Mouse (Mus musculus) mouse trophoblast stem cell (cell line): ENCODE results near the gene Tac2.

Experiments used
- in situ Hi-C, 2 experiments: fragments of 300-500 bp; cut with MseI, MboI; formaldehyde crosslinking; loops; 2 replicates in 1 of 2; 3 replicates in 1 of 2; pipeline ENCODE4 v1.15.1; 2025

Tac2 gene

GRCm38 (mm10) chr10:127721671-127722418 is 2.4 kb upstream of the Tac2 start:
- in situ Hi-C loops = no loop called here

DNA sequence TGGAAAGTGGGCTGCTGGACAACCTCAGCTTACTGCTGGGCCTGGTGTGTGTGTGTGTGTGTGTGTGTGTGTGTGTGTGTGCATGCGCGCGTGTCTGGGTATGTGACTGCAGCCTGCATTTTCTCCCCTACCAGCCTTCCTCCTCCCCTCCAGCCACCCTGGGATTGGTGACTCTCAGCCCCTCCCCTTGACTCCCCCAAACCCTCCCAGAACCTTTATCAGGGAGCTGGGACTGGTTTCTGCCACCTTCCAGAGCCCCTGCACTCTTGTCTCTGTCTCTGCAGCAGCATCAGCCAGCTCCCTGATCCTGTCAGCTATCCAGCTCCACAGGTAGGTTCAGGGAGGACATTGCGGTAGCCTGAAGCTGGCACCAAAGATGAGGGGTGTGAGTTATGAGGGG is 858 bp downstream of the Tac2 start:
- in situ Hi-C loops = loop anchor here in 1 of 2 experiments (5.0 kb wide), 1 partner anchor 33 kb away; no protein-coding TSS in a partner anchor

- in situ Hi-C loops = loop anchor here in 1 of 2 experiments (5.0 kb wide), 1 partner anchor 36 kb away; no protein-coding TSS in a partner anchor
These were observed 4.2 kb downstream of the Tac2 start for GRCm38 (mm10) chr10:127728437-127728836.

DNA sequence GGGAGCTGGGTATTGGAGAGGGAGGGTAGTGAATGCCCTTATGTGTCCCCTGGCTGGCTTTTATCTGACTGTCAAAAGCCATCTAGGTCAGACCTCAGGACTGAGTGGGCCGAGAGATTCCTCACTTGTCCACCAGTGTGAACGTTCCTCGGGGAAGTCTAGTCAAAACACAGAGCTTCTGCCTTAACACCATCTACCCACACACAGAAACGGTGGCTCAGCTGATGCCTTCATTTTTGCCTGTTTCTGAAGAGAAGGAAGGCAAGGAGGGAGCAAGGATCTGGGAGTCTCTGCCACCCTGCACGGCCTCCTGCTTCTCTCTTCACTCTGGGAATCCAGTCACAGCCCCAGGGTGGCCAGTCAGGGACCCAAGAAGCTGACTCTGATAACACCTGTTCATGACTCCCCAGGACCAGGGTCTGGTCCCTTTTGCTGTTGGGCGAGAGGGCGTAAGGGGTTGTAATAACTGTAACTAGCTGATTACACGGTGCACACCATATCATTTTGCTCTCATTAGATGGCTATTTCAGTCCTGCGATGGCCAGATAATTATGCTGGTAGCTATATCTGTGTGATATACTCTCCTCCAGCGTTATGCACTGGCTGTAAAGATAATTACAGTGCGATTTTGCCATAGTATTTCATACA is 6.1 kb downstream of the Tac2 start:
- in situ Hi-C loops = loop anchor here in 1 of 2 experiments (5.0 kb wide), 2 partner anchors 33 to 88 kb away; partner anchors contain the start of gene Stat6

DNA sequence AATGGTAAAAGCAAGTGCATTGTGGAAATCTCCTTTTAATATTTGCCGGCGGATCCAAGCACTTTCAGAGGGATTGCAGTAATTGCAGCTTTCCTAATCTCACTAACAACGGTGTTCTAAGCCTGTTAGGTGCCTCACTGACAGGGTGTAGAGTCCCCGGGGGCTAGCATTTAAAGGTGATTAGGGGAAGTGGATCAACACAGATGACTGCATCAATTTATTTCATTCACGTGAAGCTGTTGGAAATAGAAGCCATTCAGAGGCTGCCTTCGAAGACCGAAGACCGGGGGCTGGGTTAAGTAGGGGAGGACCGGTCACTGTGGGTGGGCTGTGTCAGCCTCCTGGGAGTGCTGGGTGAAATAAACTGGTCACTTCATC is 6.6 kb downstream of the Tac2 start:
- in situ Hi-C loops = loop anchor here in 1 of 2 experiments (5.0 kb wide), 2 partner anchors 34 to 89 kb away; partner anchors contain the start of gene Stat6

- in situ Hi-C loops = loop anchor here in 1 of 2 experiments (5.0 kb wide), 2 partner anchors 34 to 89 kb away; partner anchors contain the start of gene Stat6
These were observed 7.1 kb downstream of the Tac2 start for GRCm38 (mm10) chr10:127731397-127731796.

DNA sequence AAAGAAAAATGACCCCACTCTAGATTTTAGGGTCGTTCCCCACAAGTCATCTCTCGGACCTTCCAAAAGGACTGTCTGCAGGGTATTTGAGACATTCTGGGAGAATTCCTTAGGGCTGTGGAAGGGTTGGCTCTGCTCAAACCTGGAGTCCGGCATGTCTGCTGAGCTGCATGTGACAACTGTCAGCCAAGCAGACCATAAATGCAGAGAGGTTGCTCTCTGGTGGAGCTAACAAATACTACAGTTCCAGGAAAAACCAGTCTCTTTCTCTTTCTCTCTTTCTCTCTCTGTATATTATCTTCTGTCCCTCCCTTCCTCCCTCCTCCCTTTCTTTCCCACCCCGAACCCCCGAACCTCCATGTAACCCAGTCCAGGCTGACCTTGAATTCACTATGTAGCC is 10.2 kb downstream of the Tac2 start:
- in situ Hi-C loops = loop anchor here in 1 of 2 experiments (5.0 kb wide), 2 partner anchors 37 to 92 kb away; partner anchors contain the start of gene Stat6

GRCm38 (mm10) chr10:127736266-127736665 is 12.0 kb downstream of the Tac2 start:
- in situ Hi-C loops = loop anchor here in 1 of 2 experiments (5.0 kb wide), 1 partner anchor 201 kb away; no protein-coding TSS in a partner anchor

- in situ Hi-C loops = loop anchor here in 1 of 2 experiments (5.0 kb wide), 1 partner anchor 200 kb away; no protein-coding TSS in a partner anchor
These were observed 12.6 kb downstream of the Tac2 start for GRCm38 (mm10) chr10:127736916-127737315.

DNA sequence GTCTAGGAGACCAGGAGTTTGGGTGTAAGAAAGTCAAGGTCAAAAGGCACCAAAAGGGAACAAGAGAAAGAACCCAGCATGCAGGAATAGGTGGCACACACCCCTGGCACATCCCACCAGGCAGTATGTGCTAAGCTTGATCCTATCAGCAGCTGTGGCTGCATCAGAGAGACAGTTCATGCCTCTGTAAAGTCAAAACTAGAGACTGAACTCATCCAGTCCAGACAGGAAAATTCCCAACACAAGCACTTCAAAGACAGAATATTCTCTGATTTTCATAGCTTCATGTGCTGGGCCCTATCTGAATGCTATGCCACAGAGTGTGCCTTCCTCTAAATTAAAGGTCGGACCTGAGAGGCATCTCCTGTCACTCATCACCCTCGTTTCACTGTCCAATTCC is 13.3 kb downstream of the Tac2 start:
- in situ Hi-C loops = loop anchor here in 1 of 2 experiments (5.0 kb wide), 1 partner anchor 200 kb away; no protein-coding TSS in a partner anchor

DNA sequence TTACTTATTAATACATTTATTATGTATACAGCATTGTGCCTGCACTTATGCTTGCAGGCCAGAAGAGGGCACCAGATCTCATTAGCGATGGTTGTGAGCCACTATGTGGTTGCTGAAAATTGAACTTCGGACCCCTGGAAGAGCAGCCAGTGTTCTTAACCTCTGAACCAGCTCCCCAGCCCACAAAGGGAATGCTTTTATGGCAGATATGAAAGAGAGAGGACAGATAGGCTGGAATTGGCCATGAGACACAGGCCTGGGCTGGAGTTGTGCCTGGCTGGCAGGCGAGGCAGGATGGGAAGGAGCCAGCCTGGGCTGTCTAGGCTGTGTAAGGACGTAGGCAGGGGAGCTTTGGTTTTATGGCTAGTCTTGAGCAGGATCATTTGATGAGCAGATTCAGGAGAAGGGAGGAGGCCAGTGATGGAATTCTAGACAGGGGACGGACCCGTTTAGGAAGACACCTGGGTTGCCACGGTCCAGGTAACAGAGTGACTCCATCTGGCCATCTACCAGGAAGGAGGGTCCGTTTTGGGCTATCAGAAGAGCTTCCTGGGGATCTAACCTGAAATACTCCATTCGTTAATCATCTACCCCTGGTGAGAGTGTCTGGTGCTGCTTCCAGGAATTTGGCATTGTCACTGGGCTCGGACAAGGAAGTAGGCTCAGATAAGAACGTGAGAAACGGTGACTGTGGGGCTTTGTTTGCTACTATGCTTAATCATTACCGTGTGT is 14.0 kb downstream of the Tac2 start:
- in situ Hi-C loops = loop anchor here in 1 of 2 experiments (5.0 kb wide), 1 partner anchor 199 kb away; no protein-coding TSS in a partner anchor

GRCm38 (mm10) chr10:127739083-127739660 is 14.9 kb downstream of the Tac2 start, which contains the start of gene Zbtb39:
Gene Zbtb39 (plus strand): TSS chr10:127739538.
- in situ Hi-C loops = loop anchor here in 1 of 2 experiments (5.0 kb wide), 1 partner anchor 198 kb away; no protein-coding TSS in a partner anchor

DNA sequence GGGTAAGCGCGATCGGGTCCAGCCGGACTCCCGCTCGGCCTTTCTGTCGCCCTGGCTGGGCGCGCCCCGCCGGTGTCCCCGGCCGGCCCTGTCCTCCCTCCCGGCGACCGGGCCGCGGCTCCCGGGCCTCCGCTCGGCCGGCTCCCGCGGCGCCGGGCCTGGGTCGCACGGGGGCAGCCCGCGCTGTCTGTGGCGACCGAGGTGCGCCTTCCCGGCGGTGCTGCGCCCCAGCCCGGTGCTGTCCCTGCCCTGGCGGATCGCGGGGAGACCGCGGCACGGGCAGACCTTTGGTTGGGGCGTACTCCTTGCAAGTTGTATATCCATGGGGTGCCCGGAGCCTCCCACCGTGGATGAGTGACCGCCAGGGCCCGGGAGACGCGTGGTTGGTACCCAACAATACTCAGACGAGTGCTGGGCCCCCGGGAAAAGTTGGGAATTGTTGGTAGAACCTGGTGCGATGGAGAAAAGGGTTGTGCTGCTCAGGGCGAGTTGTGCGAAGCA is 15.4 kb downstream of the Tac2 start:
- in situ Hi-C loops = loop anchor here in 1 of 2 experiments (5.0 kb wide), 1 partner anchor 198 kb away; no protein-coding TSS in a partner anchor

DNA sequence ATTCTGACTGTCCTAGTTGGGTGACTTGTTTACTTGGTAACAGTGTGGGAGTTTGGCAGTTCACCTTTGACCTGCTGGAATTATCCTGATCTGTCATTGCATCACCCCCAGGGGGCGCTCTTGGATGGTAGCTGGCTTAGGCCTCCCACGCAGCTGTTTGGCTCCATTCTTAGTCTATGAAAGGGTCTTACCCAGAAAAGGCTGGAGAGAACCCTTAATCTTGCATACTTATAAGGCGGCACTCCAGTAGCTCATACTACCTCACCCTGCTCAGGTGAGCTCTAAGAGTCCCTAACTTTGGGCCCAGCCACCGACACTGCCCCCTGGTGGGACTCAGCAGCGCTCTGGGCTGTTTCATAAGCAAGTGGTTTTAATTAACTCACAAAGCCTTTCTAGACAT is 20.4 kb downstream of the Tac2 start:
- in situ Hi-C loops = loop anchor here in 1 of 2 experiments (5.0 kb wide), 1 partner anchor 193 kb away; no protein-coding TSS in a partner anchor

- in situ Hi-C loops = loop anchor here in 1 of 2 experiments (5.0 kb wide), 1 partner anchor 191 kb away; no protein-coding TSS in a partner anchor
These were observed 21.6 kb downstream of the Tac2 start for GRCm38 (mm10) chr10:127745886-127746285.

DNA sequence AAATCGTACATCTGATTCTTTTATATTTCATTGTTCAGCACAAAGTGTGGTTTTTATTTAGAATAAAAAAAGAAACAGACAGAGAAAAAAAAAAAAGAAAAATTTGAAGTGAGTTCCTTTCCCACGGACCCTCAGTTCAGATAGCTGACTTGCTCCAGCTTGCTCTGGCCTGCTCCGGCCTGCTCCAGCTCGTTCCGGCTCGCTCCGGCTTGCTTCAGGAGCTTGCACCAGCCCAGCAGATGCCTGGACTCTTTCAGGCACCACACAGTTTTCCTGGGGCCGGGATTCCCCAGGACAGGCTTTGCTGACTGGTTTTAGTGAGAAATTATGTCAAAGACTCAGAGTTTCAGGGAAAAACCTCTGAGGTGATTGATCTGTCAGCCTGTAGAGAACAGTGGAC is 23.0 kb downstream of the Tac2 start:
- in situ Hi-C loops = loop anchor here in 1 of 2 experiments (5.0 kb wide), 1 partner anchor 190 kb away; no protein-coding TSS in a partner anchor

DNA sequence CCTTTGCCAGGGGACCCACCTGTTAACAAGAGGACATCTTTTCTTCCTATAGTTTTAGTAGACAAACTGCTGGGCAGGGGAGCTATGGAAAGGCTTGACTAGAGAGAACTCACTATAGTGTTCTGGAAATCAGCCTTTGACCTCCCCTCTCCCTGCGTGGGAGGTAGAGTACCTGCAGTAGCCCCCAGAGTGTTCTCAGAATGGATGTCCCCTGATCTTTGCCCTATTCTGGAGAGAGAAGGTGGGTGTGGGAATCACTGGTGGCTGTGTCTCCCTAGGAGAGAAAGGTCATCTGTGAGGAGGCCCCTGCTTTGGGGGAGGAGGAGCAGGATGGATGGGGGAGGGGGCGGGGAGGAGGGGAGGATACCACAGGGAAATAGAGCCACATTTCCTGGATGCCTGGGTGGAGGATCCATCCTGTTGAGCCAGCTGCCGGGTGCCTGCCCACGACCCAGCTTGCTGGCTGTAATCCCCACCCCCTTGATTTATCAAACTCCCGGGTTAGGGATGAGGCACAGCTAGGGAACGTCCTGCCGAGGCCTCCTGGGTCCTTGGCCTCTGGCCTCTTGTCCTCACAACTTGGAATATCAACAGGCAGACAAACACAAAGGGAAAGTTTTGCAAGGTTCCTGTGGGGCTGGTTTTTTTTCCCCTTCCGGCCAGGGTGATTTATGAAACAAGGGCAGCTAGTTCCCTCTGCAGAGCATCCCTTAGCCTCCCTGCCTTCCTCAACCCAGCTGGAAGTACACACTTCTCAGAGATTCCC is 24.8 kb downstream of the Tac2 start:
- in situ Hi-C loops = loop anchor here in 1 of 2 experiments (5.0 kb wide), 1 partner anchor 188 kb away; no protein-coding TSS in a partner anchor

GRCm38 (mm10) chr10:127750136-127750777 is 26.0 kb downstream of the Tac2 start:
- in situ Hi-C loops = no loop called here

- in situ Hi-C loops = no loop called here
These were observed 27.3 kb downstream of the Tac2 start, which contains the start of gene Gpr182 for GRCm38 (mm10) chr10:127751548-127751947. Gene Gpr182 (minus strand): TSS chr10:127751732.
